Mouse (Mus musculus) embryo, embryonic 10.5 days (tissue): ENCODE results near the gene Fam107a.
A peak's percentile ranks its signal among the peaks of the same experiment; 100 is the strongest.

ENCODE experiments used
- DNase-seq: peaks from one replicate; pipeline ENCODE4 v3.0.0-alpha.2; 2015; ENCODE audit warnings: low spot score

Gene Fam107a

DNA sequence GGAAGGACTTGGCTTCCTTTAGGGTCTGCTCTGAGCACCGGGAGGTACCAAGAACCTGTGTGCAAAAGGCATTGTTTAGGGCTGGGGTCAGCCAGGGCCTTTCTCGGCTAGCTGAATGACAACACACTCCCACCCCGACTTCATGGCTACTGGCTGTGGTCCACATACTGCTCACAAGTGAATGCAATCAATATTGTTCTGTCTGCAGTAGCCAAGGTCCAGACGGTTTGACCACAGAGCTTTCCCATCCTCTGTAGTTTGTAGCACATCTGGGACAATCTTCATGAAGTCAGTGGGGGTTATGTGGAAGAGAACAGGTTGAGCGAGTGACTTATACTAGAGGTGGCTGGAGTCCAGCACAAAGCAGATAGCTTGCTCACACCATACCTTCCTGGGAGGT is 60.9 kb downstream of the Fam107a start:
- DNase-seq: no peak

GRCm38 (mm10) chr14:8256072-8256471 is 61.8 kb downstream of the Fam107a start:
- no peak for DNase-seq

- peak; percentile 56 for DNase-seq
Observed at GRCm38 (mm10) chr14:8255076-8255729, 62.6 kb downstream of the Fam107a start.

DNA sequence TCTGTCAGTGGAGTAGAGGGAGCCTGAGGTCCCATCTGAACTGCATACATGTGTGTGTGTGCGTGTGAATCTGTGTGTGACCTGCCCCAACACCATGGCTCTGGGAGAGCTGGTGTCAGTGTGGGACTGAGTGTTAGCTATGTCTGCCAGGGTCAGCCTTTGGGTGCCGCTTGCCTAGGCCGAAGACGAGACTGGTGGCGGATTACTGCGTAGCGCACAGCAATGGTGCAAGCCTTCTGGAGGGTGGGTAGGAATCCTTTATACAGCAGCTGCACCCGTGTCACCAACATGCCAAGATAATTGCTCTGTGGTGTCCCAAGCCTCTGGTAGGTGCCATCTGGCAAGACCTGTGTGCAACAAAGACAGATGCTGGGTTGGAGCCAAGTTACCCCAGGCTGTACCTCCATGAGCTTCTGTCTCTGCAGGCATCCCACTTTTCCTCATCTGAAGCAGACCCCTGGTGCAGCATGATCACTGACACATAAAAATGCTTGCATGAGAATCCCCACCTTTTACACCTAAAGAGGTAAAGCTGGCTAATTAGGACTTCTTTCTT is 66.4 kb downstream of the Fam107a start:
- DNase-seq: no peak

DNA sequence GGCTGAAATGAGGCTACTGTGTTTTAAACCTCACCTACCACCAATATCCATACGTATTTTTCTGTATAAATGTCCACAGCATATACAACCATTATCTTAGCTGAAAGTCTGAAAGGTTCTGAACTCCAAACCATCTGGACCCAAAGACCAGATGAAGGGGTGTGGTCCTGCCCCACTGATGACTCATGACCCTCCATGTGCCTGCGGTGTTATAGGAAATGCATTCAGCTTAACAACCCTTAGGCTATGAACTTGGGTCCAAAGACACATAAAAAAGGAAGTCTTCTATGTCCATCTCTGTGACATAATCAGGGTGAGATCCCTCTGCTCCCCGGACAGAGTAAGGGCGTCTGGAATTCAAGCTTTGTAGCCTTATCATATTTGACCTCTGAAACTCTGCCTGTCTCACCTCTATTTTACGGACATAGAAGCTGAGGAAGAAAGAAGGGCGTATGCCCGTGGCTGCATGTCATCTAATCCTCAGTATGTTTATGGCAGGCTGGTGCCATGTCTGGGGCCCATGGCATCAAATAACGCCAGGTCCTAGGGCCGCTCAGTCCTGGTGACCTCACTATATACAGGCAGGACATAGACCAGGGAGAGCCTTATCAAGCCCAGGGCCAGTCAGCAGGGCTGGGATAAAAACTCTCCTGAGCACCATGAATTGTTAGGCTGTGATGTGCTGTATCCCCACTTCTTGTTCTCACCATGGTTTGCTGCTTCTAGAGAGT is 67.5 kb downstream of the Fam107a start:
- no peak for DNase-seq

GRCm38 (mm10) chr14:8249206-8249605 is 68.6 kb downstream of the Fam107a start:
- DNase-seq: no peak

- no peak for DNase-seq
Observed at GRCm38 (mm10) chr14:8246878-8247277, 70.9 kb downstream of the Fam107a start.
